ENCODE assay signal across 8 mouse cellular contexts in genomic region chr2:11535412-11535928, GRCm38 (mm10). TPM values are rescaled to one million over a fixed set of nuclear protein-coding genes. Genes with fewer than 3 reads are reported as not detected.
DNase-seq lines count a peak whose midpoint lies in the region; ATAC-seq and TF ChIP-seq lines count a peak whose summit lies in the region.

No protein-coding gene starts in this region.

- TF ChIP-seq POLR2A in lung, adult 2 months (IDR thresholded peaks at IDR 0.05; ENCODE audit: borderline replicate concordance, extremely low read depth, low read depth, low read length): peak; percentile 95; the same call in 1 of the 2 replicates

- peak overlapping the region; percentile 57 for H3K9ac ChIP-seq in neural tube, embryonic 15.5 days (replicated peaks)

- H3K4me2 ChIP-seq in neural tube, embryonic 15.5 days: peak overlapping the region; percentile 92

- no peaks in the 10 kb centered on the region for H3K9me3 ChIP-seq in neural tube, embryonic 15.5 days (replicated peaks)

- no peaks in the 10 kb centered on the region for H3K36me3 ChIP-seq in neural tube, embryonic 15.5 days

- DNase-seq in MEL-GATA-1-ER (ENCODE audit: extremely low read depth, low read depth): peak; percentile 74
- DNase-seq in cerebellum, adult 8-10 months: peak; percentile 70
- peak; percentile 88 for DNase-seq in forelimb bud, embryonic 11.5 days (ENCODE audit: low read depth, low spot score)
- DNase-seq in heart, postnatal 4 days: peak; percentile 96
- DNase-seq in layer of hippocampus, adult 2 months (ENCODE audit: low spot score in 2 of 2): peak; percentile 79 to 89
- peak; percentile 94 for DNase-seq in lung, adult 2 months
- peak; percentile 97 for DNase-seq in testis, postnatal 10 days (ENCODE audit: low spot score)

- peaks cover 2% of the 10 kb centered on the region; the same call in 1 of the 2 replicates for H3K4me1 ChIP-seq in lung, adult 2 months (ENCODE audit: control insufficient read depth, insufficient read depth, low read length)
- H3K4me1 ChIP-seq in neural tube, embryonic 15.5 days: peaks cover 6% of the 10 kb centered on the region

- H3K27ac ChIP-seq in layer of hippocampus, adult 2 months: peak overlapping the region; percentile 78
- H3K27ac ChIP-seq in neural tube, embryonic 15.5 days (replicated peaks): no peak overlapping the region

- no peaks in the 10 kb centered on the region for H3K27me3 ChIP-seq in neural tube, embryonic 15.5 days (replicated peaks)

- peak; percentile 97 for ATAC-seq in neural tube, embryonic 15.5 days (ENCODE audit: low FRiP score)

- peak overlapping the region; percentile 56 for H3K4me3 ChIP-seq in layer of hippocampus, adult 2 months
- peak overlapping the region; percentile 53 for H3K4me3 ChIP-seq in lung, adult 2 months (replicated peaks; ENCODE audit: extremely low read depth, low read depth, low read length)
- peak overlapping the region; percentile 54 for H3K4me3 ChIP-seq in neural tube, embryonic 15.5 days (replicated peaks)

- no peak for TF ChIP-seq CTCF in layer of hippocampus, adult 2 months (conservative IDR thresholded peaks at IDR 0.05)
- TF ChIP-seq CTCF in lung, adult 2 months (IDR thresholded peaks at IDR 0.05; ENCODE audit: insufficient read depth, low read length): no peak

- WGBS in lung, adult 2 months: under 1% methylated on average over 32 of the region's 32 CpGs
- under 1% methylated on average over 32 of the region's 32 CpGs for WGBS in neural tube, embryonic 15.5 days

RNA-seq across cellular contexts. Expression of gene Pfkfb3, which starts 18.4 kb away (rescaled TPM):
- 10 to 100 TPM; 11.8 to 12.7 TPM for total RNA-seq in heart, postnatal 4 days (2021)
- 10 to 100 TPM; 36.8 to 40.1 TPM for total RNA-seq in layer of hippocampus, adult 2 months (2021)
- 40.2 and 44.4 TPM in 2 replicates for polyA plus RNA-seq in lung, adult 2 months (2012; rRNA removed)
- 26.5 and 29.8 TPM in 2 replicates for polyA plus RNA-seq in neural tube, embryonic 15.5 days (2015; fragmentation: Nextera tagmentation; extraction: Ambion mirVana)
